Mouse (Mus musculus) liver, adult (tissue): ENCODE data around the gene Tnpo2.

Source experiments
- GATA4 ChIP-seq: IDR thresholded peaks from 2 replicates; pipeline ENCODE4 v1.6.1; 2014; ENCODE audit warnings: mild to moderate bottlenecking, low read length; ENCODE audit not compliant: insufficient replicate concordance

Gene Tnpo2

DNA sequence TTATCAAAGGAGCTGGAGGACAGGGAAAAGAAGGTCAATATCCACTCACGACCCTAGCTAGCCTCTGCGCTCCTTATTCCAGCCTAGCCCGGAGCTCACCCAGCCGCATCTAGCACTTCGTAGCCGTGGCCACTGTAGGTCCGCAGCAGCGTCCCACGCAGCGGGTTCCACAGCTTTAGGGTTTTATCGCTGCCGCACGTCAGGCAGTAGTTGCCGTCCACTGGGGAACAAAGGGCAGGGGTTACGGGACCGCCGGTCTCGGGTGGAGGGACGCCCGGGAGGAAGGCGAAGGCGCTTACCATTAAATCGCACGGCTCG, 43.5 kb downstream of the Tnpo2 start:
- TF ChIP-seq GATA4, result no peak

DNA sequence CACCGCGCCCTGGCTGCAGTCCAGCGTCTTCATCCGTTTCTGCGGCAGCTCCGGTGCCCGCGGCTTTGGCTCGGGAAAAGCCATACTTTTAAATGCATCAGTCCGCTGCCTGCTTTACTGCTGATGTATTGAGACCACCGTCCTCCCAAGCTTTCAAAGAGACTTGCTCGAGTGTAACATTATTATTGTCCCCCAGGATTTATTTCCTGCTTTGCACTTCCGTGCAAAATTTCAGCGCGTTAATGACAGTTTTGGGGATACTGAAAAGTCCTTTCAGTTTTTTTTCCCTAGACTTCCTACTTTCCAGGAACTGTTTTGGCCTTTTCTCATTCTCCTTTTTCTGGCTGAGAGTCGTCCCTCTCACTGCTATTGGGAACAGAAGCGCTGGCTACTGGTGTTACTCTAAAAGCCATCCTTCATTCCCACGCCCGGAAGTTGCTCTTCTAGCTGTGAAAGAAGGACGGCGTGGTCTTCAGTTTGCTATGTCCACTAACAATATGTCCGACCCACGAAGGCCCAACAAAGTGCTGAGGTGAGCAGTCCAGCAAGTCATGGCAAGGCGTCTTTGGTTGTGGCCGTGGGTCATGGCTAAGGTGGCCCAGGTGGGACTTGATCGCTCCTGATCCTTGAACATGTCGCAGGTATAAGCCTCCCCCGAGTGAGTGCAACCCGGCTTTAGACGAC, 44.0 kb downstream of the Tnpo2 start, which contains the start of gene Wdr83os:
Gene Wdr83os, plus strand, starts transcription at position 209 of the 684 bp plus-strand sequence.
- TF ChIP-seq GATA4, result no peak

DNA sequence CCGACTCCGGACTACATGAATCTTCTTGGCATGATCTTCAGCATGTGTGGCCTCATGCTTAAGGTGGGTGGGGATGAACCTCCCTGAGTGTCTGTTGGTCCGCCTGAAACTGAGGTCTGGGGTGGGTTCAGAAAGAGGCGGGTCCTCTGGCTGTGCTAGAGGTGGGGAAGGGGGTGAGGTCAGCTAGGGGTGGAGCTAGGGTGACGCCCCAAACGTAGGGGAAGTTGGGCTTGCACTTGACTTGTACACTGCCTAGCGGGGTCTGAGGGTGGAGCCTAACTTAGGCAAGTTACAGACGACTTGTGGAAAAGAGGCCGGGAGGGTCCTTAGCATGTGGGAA, 44.5 kb downstream of the Tnpo2 start, which contains the start of gene Wdr83:
Gene Wdr83, minus strand, starts transcription at position 91 of the 340 bp plus-strand sequence.
- no peak for TF ChIP-seq GATA4

DNA sequence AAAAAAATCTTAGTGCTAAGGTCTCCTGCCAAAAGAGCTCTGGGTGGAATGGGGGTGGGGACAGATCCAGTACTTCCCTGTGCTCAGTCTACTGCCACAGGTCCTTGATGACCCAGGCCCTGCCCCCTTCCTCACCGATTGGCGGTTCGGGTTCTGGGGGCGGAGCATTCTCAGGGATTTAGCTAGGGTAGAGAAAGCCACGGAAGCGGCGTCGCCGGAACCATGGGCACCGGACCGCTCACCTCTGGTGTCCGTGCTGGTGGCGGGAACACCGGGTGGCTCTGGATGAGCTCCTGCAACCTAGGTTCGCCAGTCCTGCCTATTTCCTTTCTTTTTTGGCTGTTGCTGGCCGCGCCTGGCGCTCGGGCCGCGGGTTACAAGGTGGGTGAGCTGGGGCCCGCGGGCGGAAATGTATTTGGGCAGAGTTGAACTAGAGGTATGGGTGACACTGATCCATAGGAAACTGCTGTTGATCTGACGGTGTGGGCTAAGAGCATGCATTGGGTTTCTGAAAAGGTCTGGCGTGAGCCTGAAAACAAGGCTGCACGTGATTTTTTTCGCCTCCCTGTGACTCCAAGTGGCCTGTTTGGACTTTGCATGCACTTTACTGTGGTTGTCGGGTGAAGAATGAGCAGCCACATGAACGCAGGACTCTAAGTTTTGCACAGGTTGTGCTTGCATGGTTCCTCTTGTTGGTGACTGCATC, 46.5 kb downstream of the Tnpo2 start, which contains the start of gene Man2b1:
Gene Man2b1, plus strand, starts transcription at position 163 of the 706 bp plus-strand sequence.
- peak; percentile 46; the same call in 1 of the 2 replicates for TF ChIP-seq GATA4

DNA sequence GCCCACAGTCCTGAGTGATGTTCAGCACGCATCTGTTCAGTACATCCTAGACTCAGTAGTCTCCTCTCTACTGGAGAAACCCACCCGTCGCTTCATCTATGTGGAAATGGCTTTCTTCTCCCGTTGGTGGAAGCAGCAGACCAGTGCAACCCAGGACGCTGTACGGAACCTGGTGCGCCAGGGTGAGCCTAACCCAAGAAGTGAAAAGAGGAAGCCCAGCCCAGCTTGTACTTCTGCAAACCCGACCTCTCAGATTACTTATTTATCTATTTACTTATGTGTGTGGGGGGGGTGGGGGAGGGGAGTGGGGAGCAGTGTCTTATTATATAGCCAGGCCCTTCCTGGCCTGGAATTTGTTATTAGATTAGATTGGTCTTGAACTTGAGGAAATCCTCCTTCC, 47.9 kb downstream of the Tnpo2 start:
- TF ChIP-seq GATA4, result no peak

DNA sequence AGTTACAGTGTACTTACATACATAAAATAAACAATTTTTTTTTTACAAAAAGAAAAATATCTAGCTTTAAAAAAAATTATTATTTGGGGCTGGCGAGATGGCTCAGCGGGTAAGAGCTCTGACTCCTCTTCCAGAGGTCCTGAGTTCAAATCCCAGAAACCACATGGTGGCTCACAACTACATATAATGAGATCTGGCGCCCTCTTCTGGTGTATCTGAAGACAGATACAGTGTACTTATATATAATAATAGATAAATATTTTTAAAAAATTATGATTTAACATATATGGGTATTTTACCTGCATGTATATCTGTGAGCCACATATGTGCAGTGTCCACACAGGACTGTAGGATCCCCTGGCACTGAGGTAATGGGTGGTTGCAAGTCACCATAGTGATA, 49.5 kb downstream of the Tnpo2 start:
- TF ChIP-seq GATA4, result no peak

DNA sequence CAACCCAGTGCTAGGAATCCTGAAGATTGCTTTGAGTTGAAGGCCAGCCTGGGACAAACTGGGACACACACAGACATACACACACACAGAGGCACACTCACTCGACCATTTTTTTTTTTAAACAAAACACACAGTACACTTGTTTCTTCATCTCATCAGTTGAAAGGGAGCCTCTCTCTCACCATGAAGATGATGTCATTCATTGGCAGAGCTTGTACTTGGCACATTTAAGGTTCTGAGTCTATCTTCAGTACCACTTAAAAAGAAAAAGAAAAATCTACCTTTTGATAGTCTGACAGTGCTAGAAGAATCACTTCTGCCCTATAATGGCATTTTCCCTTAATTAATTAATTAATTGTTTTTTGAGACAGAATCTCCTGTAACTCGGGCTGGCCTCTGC, 52.1 kb downstream of the Tnpo2 start:
- no peak for TF ChIP-seq GATA4

DNA sequence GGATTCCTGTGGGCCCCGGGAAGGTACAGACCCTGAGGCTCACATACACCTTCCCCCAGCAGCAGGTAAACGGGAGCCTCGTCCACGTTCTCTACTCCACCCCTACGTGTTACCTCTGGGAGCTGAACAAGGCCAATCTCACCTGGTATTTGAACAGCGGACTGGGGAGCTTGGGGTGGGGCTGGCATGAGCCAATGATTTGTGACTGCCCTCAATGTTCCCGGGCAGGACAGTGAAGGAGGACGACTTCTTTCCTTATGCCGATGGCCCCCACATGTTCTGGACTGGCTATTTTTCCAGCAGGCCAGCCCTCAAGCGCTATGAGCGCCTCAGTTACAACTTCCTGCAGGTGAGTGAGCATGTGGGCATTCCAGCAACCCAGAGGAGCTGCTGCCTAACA, 54.1 kb downstream of the Tnpo2 start:
- no peak for TF ChIP-seq GATA4

DNA sequence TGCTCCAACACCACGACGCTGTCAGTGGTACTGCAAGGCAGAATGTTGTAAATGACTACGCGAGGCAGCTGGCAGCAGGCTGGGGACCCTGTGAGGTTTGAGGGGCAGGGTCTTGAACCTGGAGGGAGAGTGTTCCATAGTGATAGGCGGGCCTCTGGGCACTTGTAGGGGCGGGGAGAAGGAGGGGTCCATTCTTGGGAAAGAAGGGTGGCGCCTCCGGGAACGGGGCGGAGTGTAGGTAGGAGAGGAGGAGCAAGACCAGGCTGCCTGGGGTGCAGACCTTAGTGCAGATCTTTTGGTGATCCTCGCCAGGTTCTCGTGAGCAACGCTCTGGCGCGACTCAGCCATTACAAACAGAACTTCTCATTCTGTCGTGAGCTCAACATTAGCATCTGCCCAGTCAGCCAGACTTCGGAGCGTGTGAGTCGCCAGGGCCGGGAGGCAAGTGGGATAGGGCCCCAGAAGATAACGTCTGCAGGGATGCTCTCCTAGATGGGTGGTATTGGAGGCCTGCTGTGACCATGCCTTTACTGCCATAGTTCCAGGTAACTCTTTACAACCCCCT, 54.9 kb downstream of the Tnpo2 start:
- TF ChIP-seq GATA4, result no peak

DNA sequence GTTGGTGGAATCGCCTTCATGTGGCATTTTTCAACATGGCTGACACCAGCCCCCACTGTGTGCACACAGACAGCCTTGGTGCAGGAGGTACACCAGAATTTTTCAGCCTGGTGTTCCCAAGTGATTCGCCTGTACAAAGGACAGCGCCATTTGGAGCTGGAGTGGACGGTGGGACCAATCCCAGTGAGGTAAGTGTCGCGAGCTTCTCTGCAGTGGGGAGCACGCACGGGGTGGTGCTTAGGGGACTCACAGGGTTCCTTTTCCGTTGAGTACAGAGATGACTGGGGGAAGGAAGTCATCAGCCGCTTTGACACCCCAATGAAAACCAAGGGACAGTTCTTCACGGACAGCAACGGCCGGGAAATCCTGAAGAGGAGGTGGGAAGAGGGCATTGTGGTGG, 58.3 kb downstream of the Tnpo2 start:
- TF ChIP-seq GATA4, result no peak

DNA sequence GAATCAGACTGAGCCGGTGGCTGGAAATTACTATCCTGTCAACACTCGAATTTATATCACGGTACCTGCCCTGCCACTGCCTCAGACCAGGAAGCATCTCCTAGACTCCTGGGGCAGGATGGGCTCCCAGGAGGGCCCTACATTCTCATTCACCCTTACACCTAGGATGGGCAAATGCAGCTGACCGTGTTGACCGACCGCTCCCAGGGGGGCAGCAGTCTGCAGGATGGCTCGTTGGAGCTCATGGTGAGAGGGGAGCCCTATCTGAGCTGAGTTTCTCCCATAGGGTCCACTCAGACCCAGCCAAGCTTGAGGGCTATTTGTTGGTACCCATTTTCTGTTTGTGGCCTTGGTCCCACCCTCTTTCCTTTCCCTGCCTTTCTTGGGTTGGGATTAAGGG, 58.9 kb downstream of the Tnpo2 start:
- no peak for TF ChIP-seq GATA4

DNA sequence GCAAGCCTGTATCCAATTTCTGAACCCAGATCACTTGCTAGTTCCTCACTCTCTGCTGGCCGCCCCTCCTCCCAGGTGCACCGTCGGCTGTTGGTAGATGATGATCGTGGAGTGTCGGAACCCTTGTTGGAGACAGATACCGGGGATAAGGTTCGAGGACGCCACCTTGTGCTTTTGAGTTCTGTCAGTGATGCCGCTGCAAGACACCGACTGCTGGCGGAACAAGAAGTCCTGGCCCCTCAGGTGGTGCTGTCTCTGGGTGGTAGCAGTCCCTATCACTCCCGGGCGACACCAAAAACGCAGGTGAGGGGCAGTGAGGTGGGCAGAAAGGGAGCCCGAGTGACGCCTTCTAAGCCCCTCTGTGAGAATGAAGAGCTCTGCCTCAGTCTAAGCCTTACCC, 59.5 kb downstream of the Tnpo2 start:
- no peak for TF ChIP-seq GATA4

DNA sequence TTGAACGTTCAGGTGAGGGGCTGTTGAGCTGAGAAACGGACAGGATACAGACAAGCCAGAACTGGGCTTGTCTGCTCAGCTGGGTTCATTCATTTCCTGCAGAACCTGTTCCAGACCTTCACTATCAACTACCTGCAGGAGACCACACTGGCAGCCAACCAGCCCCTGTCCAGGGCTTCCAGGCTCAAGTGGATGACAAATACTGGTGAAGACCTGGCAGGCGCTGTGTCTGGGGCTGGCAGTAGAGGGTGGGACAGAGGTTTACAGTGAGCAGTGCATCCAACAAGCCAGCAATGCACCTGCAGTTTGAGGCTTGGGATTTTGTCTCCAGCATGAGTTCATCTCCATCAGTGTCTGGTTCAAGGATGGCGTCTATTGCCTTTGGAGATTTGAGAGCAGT, 60.1 kb downstream of the Tnpo2 start:
- no peak for TF ChIP-seq GATA4

DNA sequence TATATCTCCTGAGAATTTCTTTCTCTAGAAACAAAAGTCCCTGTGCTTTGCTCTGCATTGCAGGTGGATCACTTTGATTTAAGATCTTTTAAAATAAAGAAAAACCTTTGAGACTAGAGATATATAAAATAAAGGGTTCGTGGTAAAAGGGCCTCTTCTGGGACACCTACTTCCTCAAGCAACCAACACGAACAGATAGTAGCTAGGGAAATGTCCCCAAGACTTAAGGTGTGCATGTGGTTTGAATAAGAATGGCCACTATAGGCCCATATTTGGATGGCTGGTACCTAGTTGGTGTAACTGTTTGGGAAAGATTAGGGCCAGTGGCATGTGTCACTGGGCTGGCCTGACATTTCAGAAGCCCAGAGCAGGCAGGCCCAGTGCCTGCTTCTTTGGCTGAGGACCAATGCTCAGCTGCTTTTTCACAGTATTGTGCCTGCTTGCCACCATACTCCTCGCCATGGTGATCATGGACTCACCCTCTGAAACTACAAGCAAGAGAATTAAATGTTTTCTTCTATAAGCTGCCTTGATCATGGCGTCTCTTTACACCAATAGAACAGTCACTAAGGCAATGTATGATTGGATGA, 63.5 kb downstream of the Tnpo2 start:
- no peak for TF ChIP-seq GATA4
